Mouse (Mus musculus): ENCODE data around the gene Ddx54. TPM values are rescaled to one million over a fixed set of nuclear protein-coding genes. Genes with fewer than 3 reads are reported as not detected.

The Ddx54 gene
- total RNA-seq, 1 experiment from 2014 or later = 41.7 TPM

DNA sequence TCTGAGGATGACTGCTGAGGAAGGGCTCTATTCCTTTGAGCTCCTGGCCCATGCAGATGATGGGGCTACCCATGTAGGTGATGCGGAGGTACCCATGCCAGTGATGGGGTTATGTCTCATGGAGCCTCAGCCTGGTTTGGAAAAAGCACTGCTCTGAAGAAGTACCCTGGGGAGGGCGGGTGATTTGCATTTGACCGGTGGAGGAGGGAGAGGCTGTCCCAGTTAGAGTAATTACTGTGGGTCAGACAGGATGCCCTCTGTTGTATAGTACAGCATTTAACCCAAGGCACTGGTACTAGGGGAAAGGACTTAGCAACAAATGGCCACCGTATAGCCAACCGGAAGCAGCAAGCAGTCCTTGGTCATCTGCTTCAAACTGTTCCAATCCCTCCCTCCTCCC is 22.3 kb downstream of the Ddx54 start:
- no peak for ATAC-seq (replicated peaks; ENCODE audit: low read depth, poor library complexity, severe bottlenecking)

- ATAC-seq (replicated peaks; ENCODE audit: low read depth, poor library complexity, severe bottlenecking) = no peak
Observed at GRCm38 (mm10) chr5:120635633-120636032, 23.1 kb downstream of the Ddx54 start.

DNA sequence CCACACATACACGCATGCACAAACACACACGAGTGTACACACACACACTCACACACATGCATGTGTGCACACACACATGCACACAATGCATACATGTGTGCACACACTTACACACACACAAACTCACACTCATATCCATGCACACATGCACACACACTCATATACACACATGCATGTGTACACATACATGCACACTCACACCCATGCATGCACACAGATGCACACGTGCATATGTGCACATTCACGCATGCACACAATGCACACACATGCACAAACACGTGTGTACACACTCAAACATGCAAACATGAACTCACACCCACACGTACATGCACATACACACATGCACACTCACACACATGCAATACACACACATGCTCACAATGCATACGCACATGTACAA is 27.6 kb downstream of the Ddx54 start:
- no peak for ATAC-seq (replicated peaks; ENCODE audit: low read depth, poor library complexity, severe bottlenecking)

DNA sequence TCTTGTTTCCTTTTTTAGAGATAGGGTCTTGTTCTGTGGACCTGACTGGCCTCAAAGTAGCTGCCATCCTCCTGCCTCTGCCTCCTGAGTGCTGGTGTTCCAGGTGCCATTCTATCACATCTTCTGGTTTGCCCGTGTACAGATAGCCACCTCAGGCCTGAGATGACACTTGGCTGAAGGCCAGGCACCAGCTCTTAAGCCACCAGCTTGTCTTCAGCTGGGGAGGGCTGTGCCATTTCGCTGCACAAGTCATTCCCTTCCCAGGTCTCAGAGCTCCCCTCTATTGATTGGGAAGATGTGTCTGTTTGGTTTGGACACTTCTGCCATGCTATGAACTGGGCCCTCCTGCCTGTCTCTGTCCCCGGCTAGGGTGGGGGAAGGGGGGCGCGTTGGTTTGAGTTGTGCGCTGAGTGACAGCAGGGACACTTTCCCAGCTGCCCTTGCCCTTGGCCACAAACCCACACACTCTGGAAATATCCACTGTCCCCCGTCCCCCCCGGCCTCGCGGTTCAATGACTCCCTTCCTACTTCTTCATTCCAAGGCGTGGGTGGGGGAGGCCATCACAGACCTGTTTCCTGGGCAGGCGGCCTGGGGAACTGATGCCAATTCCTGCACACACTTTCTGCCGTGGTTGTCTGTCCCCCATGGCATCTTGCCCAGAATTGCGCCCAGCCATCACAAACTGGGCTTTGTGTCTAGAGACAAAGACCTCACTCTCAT is 31.0 kb downstream of the Ddx54 start:
- ATAC-seq (replicated peaks; ENCODE audit: low read depth, poor library complexity, severe bottlenecking) = peak; percentile 70

GRCm38 (mm10) chr5:120644227-120644626 is 31.7 kb downstream of the Ddx54 start:
- ATAC-seq (replicated peaks; ENCODE audit: low read depth, poor library complexity, severe bottlenecking) = peak; percentile 59

GRCm38 (mm10) chr5:120645851-120646250 is 33.3 kb downstream of the Ddx54 start:
- no peak for ATAC-seq (replicated peaks; ENCODE audit: low read depth, poor library complexity, severe bottlenecking)

DNA sequence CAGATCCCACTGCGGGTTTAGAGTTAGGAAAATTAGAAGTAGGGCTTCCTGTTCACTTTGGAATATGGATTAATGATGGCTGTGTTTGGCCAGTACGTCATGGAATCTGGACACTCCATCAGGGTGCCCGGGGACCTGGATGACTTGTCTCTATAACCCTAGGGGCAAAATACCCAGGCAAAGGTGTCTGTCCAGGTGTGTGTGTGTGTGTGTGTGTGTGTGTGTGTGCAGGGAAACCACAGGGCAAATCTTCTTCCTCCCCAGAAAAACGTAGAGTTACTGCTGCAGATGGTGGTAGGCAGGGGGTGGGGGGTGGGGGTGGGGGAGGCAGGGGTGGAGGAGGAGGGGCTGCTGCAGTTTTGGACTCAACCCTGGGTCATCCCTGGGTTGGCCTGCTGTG is 34.8 kb downstream of the Ddx54 start:
- no peak for ATAC-seq (replicated peaks; ENCODE audit: low read depth, poor library complexity, severe bottlenecking)

- 0 out of 2 replicates have a peak, but pooled peaks have one; percentile 1 for ATAC-seq (replicated peaks; ENCODE audit: low read depth, poor library complexity, severe bottlenecking)
Observed at GRCm38 (mm10) chr5:120647814-120648491, 35.4 kb downstream of the Ddx54 start.

- ATAC-seq (replicated peaks; ENCODE audit: low read depth, poor library complexity, severe bottlenecking) = peak; percentile 67
Observed at GRCm38 (mm10) chr5:120648569-120649373, 36.2 kb downstream of the Ddx54 start, which contains the start of gene Rasal1. Gene Rasal1, plus strand, starts transcription at chr5:120648812.

- ATAC-seq (replicated peaks; ENCODE audit: low read depth, poor library complexity, severe bottlenecking) = no peak
Observed at GRCm38 (mm10) chr5:120649374-120649933, 36.9 kb downstream of the Ddx54 start.

DNA sequence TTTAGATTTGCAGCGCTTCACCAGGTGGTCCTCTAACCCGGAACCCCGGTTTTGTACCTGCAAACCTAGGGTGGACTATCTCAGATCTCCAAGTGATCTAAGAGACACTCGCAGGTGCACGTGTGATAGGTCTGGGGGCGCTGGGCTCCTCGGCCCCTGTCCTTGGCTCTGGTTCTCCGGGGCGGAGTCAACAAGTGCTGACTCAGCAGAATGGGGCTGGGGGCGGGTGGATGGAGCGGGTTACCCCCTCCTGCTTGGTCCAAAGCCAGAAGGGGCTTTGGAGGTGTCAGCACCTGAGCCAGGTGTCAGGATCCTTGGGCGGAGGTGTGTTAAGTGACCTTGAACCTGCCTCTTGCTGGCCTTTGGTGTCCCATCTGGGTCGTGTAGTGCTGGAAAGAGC is 37.4 kb downstream of the Ddx54 start:
- no peak for ATAC-seq (replicated peaks; ENCODE audit: low read depth, poor library complexity, severe bottlenecking)

GRCm38 (mm10) chr5:120651230-120651629 is 38.7 kb downstream of the Ddx54 start:
- no peak for ATAC-seq (replicated peaks; ENCODE audit: low read depth, poor library complexity, severe bottlenecking)

DNA sequence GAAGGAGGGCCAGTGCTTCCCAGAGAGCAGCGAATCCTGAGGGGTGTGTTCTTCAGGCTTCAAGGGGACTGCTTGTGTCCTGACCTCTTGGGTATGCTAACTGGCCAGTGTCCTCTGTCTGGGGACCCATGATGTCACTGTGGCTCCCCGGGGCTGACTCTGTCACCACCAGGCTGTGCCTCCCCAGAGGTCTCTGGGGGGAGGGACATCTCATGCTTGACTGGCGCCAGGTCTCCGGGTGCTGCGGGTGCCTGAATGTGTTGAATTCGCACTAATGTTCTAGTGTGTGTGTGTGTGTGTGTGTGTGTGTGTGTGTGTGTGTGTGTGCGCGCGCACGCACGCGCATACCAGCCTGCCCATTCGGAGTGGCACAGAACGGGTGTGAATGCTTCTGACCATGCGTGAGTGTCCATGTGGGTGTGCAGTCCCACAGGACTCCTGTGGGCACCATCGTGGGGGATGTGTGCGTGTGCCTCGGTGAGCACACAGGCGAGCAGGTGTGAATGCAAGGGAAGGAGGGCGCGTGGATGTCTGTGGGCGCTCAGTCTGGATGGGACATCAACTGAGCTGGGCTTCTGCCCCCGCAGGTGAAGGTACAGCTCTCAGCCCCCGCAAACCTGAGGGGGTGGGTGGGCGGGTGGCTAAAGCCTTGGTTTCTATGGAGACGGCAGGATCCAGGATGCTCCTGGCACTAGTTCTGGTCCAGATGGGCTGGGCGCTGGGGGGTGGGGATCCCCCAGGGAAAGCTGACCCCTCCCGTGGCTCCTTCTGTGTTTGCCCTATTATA is 40.6 kb downstream of the Ddx54 start:
- no peak for ATAC-seq (replicated peaks; ENCODE audit: low read depth, poor library complexity, severe bottlenecking)

DNA sequence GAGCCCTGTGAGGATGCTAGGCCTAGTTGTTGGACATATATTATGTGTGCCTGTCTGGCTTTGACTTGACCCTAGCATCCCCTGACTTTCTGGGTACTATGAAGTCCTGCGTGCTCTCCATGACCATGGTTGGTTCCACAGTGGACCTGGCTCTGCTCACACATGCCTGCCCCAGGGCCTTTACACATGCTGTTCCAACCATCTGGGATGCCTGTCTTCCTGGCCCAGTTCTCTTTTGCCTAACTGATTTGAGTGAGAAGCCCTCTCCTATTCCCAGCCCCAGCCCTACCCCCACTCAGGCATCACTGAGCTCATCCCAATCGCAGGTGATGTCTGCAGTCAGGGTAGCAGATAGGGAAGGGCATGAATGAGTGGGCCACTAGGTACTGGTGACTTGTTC is 41.3 kb downstream of the Ddx54 start:
- ATAC-seq (replicated peaks; ENCODE audit: low read depth, poor library complexity, severe bottlenecking) = no peak

GRCm38 (mm10) chr5:120656281-120656751 is 43.8 kb downstream of the Ddx54 start:
- no peak for ATAC-seq (replicated peaks; ENCODE audit: low read depth, poor library complexity, severe bottlenecking)

DNA sequence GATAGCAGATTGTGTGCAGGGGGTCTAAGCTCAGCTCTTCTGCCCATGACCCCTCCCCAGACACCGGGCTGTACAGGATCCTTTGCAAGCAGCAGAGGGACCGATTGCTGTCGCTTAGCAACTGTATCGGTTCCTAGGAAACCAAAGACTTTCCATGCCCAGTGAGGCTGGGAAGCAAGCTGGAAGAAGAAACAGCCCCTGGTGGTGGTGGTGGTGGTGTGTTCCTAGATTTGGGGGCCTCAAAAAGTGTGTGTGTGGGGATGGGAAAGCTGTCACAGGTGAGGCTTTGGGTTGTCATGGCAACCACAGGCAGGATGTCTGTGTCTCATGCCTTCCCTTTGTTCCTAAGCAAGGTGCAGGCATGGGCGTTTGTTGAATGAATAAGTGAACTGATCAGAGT is 48.3 kb downstream of the Ddx54 start:
- ATAC-seq (replicated peaks; ENCODE audit: low read depth, poor library complexity, severe bottlenecking) = no peak

DNA sequence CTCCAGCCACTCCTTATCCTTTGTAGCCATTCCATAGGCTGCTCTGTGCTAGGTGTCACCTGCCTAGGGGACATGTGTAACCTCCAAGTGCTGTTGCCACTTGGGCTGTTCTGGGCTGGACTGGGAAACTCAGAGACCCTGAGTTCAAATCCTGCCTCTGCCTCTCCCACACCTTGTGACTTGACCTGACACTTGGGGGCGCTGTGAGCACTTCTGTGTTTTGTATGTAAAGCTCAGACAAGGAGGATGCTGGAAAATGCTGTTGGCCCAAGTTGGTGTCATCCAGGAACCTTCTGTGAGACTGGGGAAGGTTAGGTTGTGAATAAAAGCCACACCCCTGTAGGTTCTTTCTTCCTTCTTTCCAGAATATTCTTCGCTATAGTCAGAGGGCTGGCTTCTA is 52.3 kb downstream of the Ddx54 start:
- ATAC-seq (replicated peaks; ENCODE audit: low read depth, poor library complexity, severe bottlenecking) = no peak

DNA sequence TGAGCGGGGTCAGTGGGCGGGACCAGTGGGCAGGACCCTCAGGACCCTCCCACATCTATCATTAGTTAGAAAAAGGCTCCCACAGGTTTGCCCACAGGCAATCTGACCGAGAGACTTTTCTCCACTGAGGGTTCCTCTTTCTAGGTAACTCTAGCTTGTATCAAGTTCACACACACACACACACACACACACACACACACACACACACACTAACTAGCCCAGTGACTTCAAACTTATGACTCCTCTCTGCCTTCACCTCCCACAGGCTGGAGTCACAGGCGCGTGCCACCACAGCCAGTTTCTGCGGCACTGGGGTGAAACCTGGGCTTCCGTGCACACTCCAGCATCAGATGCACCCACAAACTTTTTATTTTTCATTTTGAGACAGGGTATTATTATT is 56.2 kb downstream of the Ddx54 start:
- no peak for ATAC-seq (replicated peaks; ENCODE audit: low read depth, poor library complexity, severe bottlenecking)

GRCm38 (mm10) chr5:120670132-120670531 is 57.6 kb downstream of the Ddx54 start:
- no peak for ATAC-seq (replicated peaks; ENCODE audit: low read depth, poor library complexity, severe bottlenecking)

DNA sequence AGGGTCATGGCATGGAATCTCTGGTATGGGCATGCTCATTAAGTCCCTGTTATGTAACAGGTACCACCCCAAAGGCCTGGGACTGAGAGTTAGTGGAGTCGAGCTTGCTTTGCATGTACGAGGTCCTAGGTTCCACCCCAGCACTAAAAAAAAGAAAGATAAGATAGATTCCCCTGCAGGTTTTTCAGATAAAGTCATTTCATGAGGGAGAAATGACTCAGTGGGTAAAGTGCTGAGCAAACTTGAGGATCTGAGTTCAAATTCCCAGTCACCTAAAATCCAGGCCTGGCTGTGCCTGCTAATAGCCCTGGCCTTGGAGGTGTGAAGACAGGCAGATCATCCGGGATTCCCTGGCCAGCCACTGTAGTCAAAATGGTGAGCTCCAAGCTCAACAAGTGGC is 59.3 kb downstream of the Ddx54 start:
- no peak for ATAC-seq (replicated peaks; ENCODE audit: low read depth, poor library complexity, severe bottlenecking)

Measured in common myeloid progenitor, adult 5-6 weeks (primary cell).